Mouse (Mus musculus) MEL (cell line): Measurements from ENCODE around the gene Peli1.

Experiments
- CTCF ChIP-seq, 3 experiments: IDR thresholded peaks in 2 of 3; conservative IDR thresholded peaks in 1 of 3; 2 replicates each; pipeline ENCODE4 v1.5.1; 2011 to 2012; ENCODE audit warnings: low read length in 3 of 3, low read depth in 2 of 3, mild to moderate bottlenecking in 2 of 3, improper control_type of control experiment in 1 of 3, inconsistent platforms in 1 of 3, mixed read lengths in 1 of 3, moderate library complexity in 1 of 3; ENCODE audit not compliant: control insufficient read depth in 1 of 3, insufficient read depth in 1 of 3, poor library complexity in 1 of 3, severe bottlenecking in 1 of 3
- MAFK ChIP-seq: IDR thresholded peaks from 2 replicates; pipeline ENCODE4 v1.6.1; 2011; ENCODE audit warnings: low read depth, mild to moderate bottlenecking, low read length, improper control_type of control experiment, borderline replicate concordance
- POLR2A ChIP-seq, 2 experiments: IDR thresholded peaks; 2 replicates each; pipeline ENCODE4 v1.6.1; 2011 to 2012; ENCODE audit warnings: low read length in 2 of 2, mild to moderate bottlenecking in 2 of 2, control low read depth in 1 of 2, improper control_type of control experiment in 1 of 2, low read depth in 1 of 2, moderate library complexity in 1 of 2; ENCODE audit not compliant: control insufficient read depth in 1 of 2, insufficient read depth in 1 of 2, poor library complexity in 1 of 2
- ZNF384 ChIP-seq: IDR thresholded peaks from 2 replicates; pipeline ENCODE4 v1.6.1; 2012; ENCODE audit warnings: low read depth, mild to moderate bottlenecking, inconsistent platforms, low read length, improper control_type of control experiment

DNA sequence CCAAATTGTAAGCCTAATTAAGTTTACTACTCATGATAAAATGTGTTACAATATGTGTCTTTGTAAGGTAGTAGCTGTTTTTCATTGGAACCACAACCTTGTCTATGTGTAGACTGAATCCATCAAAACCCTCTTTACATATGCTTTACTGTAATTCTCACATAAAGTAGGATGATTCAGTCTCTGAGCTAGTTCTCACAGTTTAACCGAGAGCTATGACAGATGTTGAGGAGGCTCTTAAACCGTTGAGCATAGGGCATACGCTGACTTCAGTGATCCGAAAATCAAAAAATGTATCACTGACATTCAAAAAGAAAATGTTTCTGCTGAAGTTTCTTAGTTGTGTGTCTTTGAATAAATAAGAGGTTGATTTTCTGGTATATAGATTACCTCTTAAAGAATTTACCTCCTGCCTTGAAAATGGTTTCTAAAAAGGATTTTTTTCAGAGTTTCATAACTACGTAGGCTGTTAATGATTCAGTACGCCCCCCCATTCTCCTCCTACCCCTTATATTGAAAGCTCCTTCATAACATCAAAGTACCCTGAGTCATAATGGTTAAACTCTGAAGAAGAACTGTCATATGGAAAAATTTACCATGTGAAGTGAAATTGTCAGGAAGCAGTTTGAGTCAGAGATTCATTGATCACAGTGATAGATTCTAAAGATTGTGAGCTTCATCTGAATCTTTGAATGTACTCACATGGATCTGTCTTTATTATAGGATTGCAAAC is 11.3 kb downstream of the Peli1 start:
- no peak for TF ChIP-seq CTCF (IDR thresholded peaks at IDR 0.05 in 2 of 3, conservative IDR thresholded peaks at IDR 0.05 in 1 of 3; ENCODE audit: control insufficient read depth in 1 of 3, insufficient read depth in 1 of 3, low read depth in 2 of 3, low read length in 3 of 3, poor library complexity in 1 of 3, severe bottlenecking in 1 of 3)
- no peak for TF ChIP-seq ZNF384
- TF ChIP-seq POLR2A (IDR thresholded peaks at IDR 0.05; ENCODE audit: control insufficient read depth in 1 of 2, insufficient read depth in 1 of 2, low read depth in 1 of 2, low read length in 2 of 2, poor library complexity in 1 of 2), result no peak
- no peak for TF ChIP-seq MAFK
